Mouse (Mus musculus): ENCODE measurements around the gene Clec14a. TPM values are rescaled to one million over a fixed set of nuclear protein-coding genes. Genes with fewer than 3 reads are reported as not detected.

Clec14a gene
- polyA plus RNA-seq, 1 experiment from 2014 or later = 9.9 TPM

- Histone ChIP-seq H3K27me3 (ENCODE audit: insufficient read depth, low read length) (no peaks in the 10 kb centered on the region), H3K9ac (replicated peaks) (no peak overlapping the region), H3K9me3 (ENCODE audit: low read length) (no peaks in the 10 kb centered on the region), H3K4me1 (ENCODE audit: insufficient read depth) (no peaks in the 10 kb centered on the region), H3K4me2 (ENCODE audit: low read depth, low read length) (no peak overlapping the region), H3K4me3 (ENCODE audit: low read depth, low read length) (no peak overlapping the region), H3K36me3 (replicated peaks; ENCODE audit: insufficient read depth, low read length) (no peaks in the 10 kb centered on the region), H3K27ac (ENCODE audit: low read depth) (no peak overlapping the region)
- WGBS (ENCODE audit: insufficient replicate concordance) = 61% methylated on average over 6 of the region's 6 CpGs
- no peak for TF ChIP-seq EP300 (IDR thresholded peaks at IDR 0.05; ENCODE audit: low read depth)
- DNase-seq (no peak), ATAC-seq (no peak)
These were observed 1.4 kb upstream of the Clec14a start for GRCm38 (mm10) chr12:58270520-58270919.

- Histone ChIP-seq H3K9me3 (ENCODE audit: low read length) (no peaks in the 10 kb centered on the region), H3K4me2 (ENCODE audit: low read depth, low read length) (no peak overlapping the region), H3K4me1 (ENCODE audit: insufficient read depth) (no peaks in the 10 kb centered on the region), H3K36me3 (replicated peaks; ENCODE audit: insufficient read depth, low read length) (no peaks in the 10 kb centered on the region), H3K27ac (ENCODE audit: low read depth) (no peak overlapping the region), H3K27me3 (ENCODE audit: insufficient read depth, low read length) (no peaks in the 10 kb centered on the region), H3K4me3 (ENCODE audit: low read depth, low read length) (no peak overlapping the region), H3K9ac (replicated peaks) (no peak overlapping the region)
- 61% methylated on average over 4 of the region's 4 CpGs for WGBS (ENCODE audit: insufficient replicate concordance)
- TF ChIP-seq CTCF (IDR thresholded peaks at IDR 0.05; ENCODE audit: low read depth) (no peak), EP300 (IDR thresholded peaks at IDR 0.05; ENCODE audit: low read depth) (no peak)
- DNase-seq (no peak), ATAC-seq (no peak)
These were observed 415 bp upstream of the Clec14a start for GRCm38 (mm10) chr12:58269505-58269904.

GRCm38 (mm10) chr12:58268186-58268562, 916 bp downstream of the Clec14a start:
- Histone ChIP-seq H3K9ac (replicated peaks) (peak overlapping the region; percentile 37; the same call in 1 of the 2 replicates), H3K36me3 (replicated peaks; ENCODE audit: insufficient read depth, low read length) (no peaks in the 10 kb centered on the region), H3K4me3 (ENCODE audit: low read depth, low read length) (peak overlapping the region; percentile 38), H3K4me2 (ENCODE audit: low read depth, low read length) (peak overlapping the region; percentile 59), H3K27me3 (ENCODE audit: insufficient read depth, low read length) (no peaks in the 10 kb centered on the region), H3K27ac (ENCODE audit: low read depth) (peak overlapping the region; percentile 16), H3K4me1 (ENCODE audit: insufficient read depth) (no peaks in the 10 kb centered on the region), H3K9me3 (ENCODE audit: low read length) (no peaks in the 10 kb centered on the region)
- no peak for ATAC-seq
- DNase-seq = peak; percentile 12
- TF ChIP-seq EP300 (IDR thresholded peaks at IDR 0.05; ENCODE audit: low read depth) (no peak), CTCF (IDR thresholded peaks at IDR 0.05; ENCODE audit: low read depth) (no peak)
- 2% methylated on average over 15 of the region's 15 CpGs for WGBS (ENCODE audit: insufficient replicate concordance)

- Histone ChIP-seq H3K27ac (ENCODE audit: low read depth) (peak overlapping the region; percentile 29), H3K4me1 (ENCODE audit: insufficient read depth) (no peaks in the 10 kb centered on the region), H3K27me3 (ENCODE audit: insufficient read depth, low read length) (no peaks in the 10 kb centered on the region), H3K9ac (replicated peaks) (0 out of 2 replicates have a peak overlapping the region, but pooled peaks have one; percentile 11), H3K4me3 (ENCODE audit: low read depth, low read length) (peak overlapping the region; percentile 38), H3K4me2 (ENCODE audit: low read depth, low read length) (peak overlapping the region; percentile 59; the same call in 1 of the 2 replicates), H3K36me3 (replicated peaks; ENCODE audit: insufficient read depth, low read length) (no peaks in the 10 kb centered on the region), H3K9me3 (ENCODE audit: low read length) (no peaks in the 10 kb centered on the region)
- DNase-seq (no peak), ATAC-seq (no peak)
- 16% methylated on average over 8 of the region's 8 CpGs for WGBS (ENCODE audit: insufficient replicate concordance)
- TF ChIP-seq CTCF (IDR thresholded peaks at IDR 0.05; ENCODE audit: low read depth) (no peak), EP300 (IDR thresholded peaks at IDR 0.05; ENCODE audit: low read depth) (no peak)
These were observed 1.3 kb downstream of the Clec14a start for GRCm38 (mm10) chr12:58267779-58268178.

- no peak overlapping the region for H3K4me2 ChIP-seq (ENCODE audit: low read depth, low read length)
- H3K9me3 ChIP-seq (ENCODE audit: low read length) = no peaks in the 10 kb centered on the region
- ATAC-seq = no peak
- H3K36me3 ChIP-seq (replicated peaks; ENCODE audit: insufficient read depth, low read length) = no peaks in the 10 kb centered on the region
- TF ChIP-seq CTCF (IDR thresholded peaks at IDR 0.05; ENCODE audit: low read depth) (no peak), EP300 (IDR thresholded peaks at IDR 0.05; ENCODE audit: low read depth) (no peak)
- WGBS (ENCODE audit: insufficient replicate concordance) = 76% methylated on average over 1 of the region's 1 CpGs
- no peak overlapping the region for H3K4me3 ChIP-seq (ENCODE audit: low read depth, low read length)
- H3K9ac ChIP-seq (replicated peaks) = no peak overlapping the region
- H3K27me3 ChIP-seq (ENCODE audit: insufficient read depth, low read length) = no peaks in the 10 kb centered on the region
- no peak for DNase-seq
- H3K27ac ChIP-seq (ENCODE audit: low read depth) = no peak overlapping the region
- no peaks in the 10 kb centered on the region for H3K4me1 ChIP-seq (ENCODE audit: insufficient read depth)
These were observed 17.2 kb downstream of the Clec14a start for GRCm38 (mm10) chr12:58251901-58252300.

GRCm38 (mm10) chr12:58232489-58232888, 36.6 kb downstream of the Clec14a start:
- Histone ChIP-seq H3K27ac (ENCODE audit: low read depth) (no peak overlapping the region), H3K4me2 (ENCODE audit: low read depth, low read length) (no peak overlapping the region), H3K9ac (replicated peaks) (no peak overlapping the region), H3K27me3 (ENCODE audit: insufficient read depth, low read length) (no peaks in the 10 kb centered on the region), H3K4me1 (ENCODE audit: insufficient read depth) (no peaks in the 10 kb centered on the region), H3K9me3 (ENCODE audit: low read length) (no peaks in the 10 kb centered on the region), H3K4me3 (ENCODE audit: low read depth, low read length) (no peak overlapping the region), H3K36me3 (replicated peaks; ENCODE audit: insufficient read depth, low read length) (no peaks in the 10 kb centered on the region)
- no peak for DNase-seq
- 59% methylated on average over 2 of the region's 2 CpGs for WGBS (ENCODE audit: insufficient replicate concordance)
- no peak for TF ChIP-seq CTCF (IDR thresholded peaks at IDR 0.05; ENCODE audit: low read depth)
- no peak for TF ChIP-seq EP300 (IDR thresholded peaks at IDR 0.05; ENCODE audit: low read depth)
- ATAC-seq = no peak

GRCm38 (mm10) chr12:58225644-58226043, 43.4 kb downstream of the Clec14a start:
- TF ChIP-seq CTCF (IDR thresholded peaks at IDR 0.05; ENCODE audit: low read depth) (no peak), EP300 (IDR thresholded peaks at IDR 0.05; ENCODE audit: low read depth) (no peak)
- no peak for ATAC-seq
- no peaks in the 10 kb centered on the region for H3K4me1 ChIP-seq (ENCODE audit: insufficient read depth)
- WGBS (ENCODE audit: insufficient replicate concordance) = 84% methylated on average over 5 of the region's 5 CpGs
- no peaks in the 10 kb centered on the region for H3K36me3 ChIP-seq (replicated peaks; ENCODE audit: insufficient read depth, low read length)
- no peak overlapping the region for H3K4me3 ChIP-seq (ENCODE audit: low read depth, low read length)
- H3K27me3 ChIP-seq (ENCODE audit: insufficient read depth, low read length) = no peaks in the 10 kb centered on the region
- H3K9me3 ChIP-seq (ENCODE audit: low read length) = no peaks in the 10 kb centered on the region
- no peak overlapping the region for H3K27ac ChIP-seq (ENCODE audit: low read depth)
- H3K9ac ChIP-seq (replicated peaks) = no peak overlapping the region
- no peak for DNase-seq
- H3K4me2 ChIP-seq (ENCODE audit: low read depth, low read length) = no peak overlapping the region

Measured in liver, postnatal 0 days (tissue).